Mouse (Mus musculus) heart, postnatal 25 days (tissue): ENCODE data around the gene Mettl25. TPM values are rescaled to one million over a fixed set of nuclear protein-coding genes. Genes with fewer than 3 reads are reported as not detected.

ENCODE experiments used
- DNase-seq: peaks from one replicate; pipeline ENCODE4 v3.0.0; 2022; ENCODE audit warnings: low spot score
- intact Hi-C: fragments of 180-260 bp; cut with DNase I; formaldehyde crosslinking; loops from one replicate; pipeline ENCODE4 v1.15.1; 2025
- total RNA-seq, 2 experiments: library from RNA; stranded (reverse); gene quantifications; 2 replicates each; pipeline ENCODE4 v1.2.3; 2021

Mettl25 gene
- total RNA-seq, 2 experiments from 2014 or later: 5.0 to 5.3 TPM

DNA sequence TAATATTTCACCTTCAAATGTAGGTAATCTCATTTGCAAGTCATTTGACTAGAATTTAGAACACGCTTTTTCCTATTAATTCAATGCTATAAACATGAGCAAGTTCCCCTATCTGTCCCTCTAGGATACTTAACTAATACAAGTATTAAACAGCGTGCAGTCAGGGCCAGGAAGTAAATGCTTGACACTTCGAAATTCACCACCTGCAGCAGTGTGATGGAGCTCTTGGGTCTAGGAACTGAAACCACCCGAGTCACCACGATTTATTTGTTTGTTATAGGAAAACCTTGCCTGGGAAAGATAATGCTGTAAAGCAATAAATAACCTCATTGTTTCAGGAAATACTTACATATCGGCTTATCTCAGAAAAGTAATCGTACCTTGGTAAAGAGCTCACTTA, 81.1 kb downstream of the Mettl25 start:
- intact Hi-C loops: no loop called here

GRCm38 (mm10) chr10:105753831-105754605, 87.2 kb downstream of the Mettl25 start:
- no peak for DNase-seq
- intact Hi-C loops: no loop called here

More for the DNA sequence above, 81.1 kb downstream of the Mettl25 start:
- DNase-seq: no peak

DNA sequence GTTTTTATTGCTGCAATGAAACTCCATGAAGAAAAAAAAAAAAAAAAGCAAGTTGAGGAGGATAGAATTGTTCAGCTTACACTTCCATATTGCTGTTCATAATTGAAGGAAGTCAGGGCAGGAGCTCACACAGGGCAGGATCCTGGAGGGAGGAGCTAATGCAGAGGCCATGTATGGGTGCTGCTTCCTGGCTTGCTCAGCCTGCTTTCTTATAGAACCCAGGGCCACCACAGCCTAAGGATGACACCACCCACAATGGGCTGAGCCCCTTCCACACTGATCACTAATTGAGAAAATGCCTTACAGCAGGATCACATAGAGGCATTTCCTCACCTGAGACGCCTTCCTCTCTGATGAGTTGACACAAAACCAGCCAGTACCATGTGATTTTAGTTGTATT, 95.2 kb downstream of the Mettl25 start:
- intact Hi-C loops: no loop called here

DNA sequence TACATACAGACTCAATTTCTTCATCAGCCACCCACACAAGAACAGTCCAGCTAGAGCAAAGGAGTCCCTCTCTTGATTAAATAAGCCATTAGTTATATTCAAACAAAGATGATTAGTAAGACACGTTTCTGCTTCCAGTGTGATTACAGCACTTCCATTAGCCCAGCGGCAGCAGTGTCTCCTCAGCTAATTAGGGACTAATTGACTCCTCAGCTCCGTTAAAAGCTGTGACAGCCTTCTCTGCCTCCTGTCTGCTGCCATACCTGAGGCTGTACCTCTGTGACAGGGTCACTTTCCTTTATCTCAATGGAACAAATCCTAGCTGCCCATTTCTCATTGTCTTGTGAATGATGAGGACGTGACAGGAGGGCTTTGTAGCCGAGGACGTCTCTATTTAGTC, 99.4 kb downstream of the Mettl25 start:
- no peak for DNase-seq
- intact Hi-C loops: no loop called here

More for the DNA sequence above, 95.2 kb downstream of the Mettl25 start:
- no peak for DNase-seq

- intact Hi-C loops: no loop called here
- DNase-seq: no peak
These were observed 102.2 kb downstream of the Mettl25 start for GRCm38 (mm10) chr10:105738942-105739341.

DNA sequence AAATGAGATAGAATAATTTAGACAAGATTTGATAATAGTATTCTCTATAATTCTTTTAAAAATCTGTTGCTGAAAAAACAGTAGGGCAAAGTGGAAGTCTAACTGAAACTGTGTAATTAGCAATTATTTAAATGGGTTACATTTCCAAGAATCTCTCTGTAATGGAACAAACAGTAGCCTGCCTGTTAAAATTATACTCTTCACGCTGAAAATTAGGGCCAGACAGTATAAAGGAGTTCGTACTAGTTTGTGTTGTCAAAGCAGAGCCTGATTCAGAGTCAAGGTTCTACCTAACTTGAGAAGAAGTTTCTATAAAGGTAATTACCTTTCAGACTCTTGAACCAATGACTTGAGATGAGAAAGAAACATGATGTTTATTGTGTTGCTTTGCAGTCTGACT, 113.4 kb downstream of the Mettl25 start:
- no peak for DNase-seq
- intact Hi-C loops: no loop called here

GRCm38 (mm10) chr10:105727353-105727752, 113.8 kb downstream of the Mettl25 start:
- intact Hi-C loops: no loop called here
- DNase-seq: no peak

- no peak for DNase-seq
- intact Hi-C loops: loop anchor here (10.0 kb wide), 1 partner anchor 1730 kb away; no protein-coding TSS in a partner anchor
These were observed 126.3 kb downstream of the Mettl25 start for GRCm38 (mm10) chr10:105714844-105715243.

GRCm38 (mm10) chr10:105714366-105714765, 126.8 kb downstream of the Mettl25 start:
- intact Hi-C loops: loop anchor here (10.0 kb wide), 1 partner anchor 1730 kb away; no protein-coding TSS in a partner anchor
- no peak for DNase-seq

DNA sequence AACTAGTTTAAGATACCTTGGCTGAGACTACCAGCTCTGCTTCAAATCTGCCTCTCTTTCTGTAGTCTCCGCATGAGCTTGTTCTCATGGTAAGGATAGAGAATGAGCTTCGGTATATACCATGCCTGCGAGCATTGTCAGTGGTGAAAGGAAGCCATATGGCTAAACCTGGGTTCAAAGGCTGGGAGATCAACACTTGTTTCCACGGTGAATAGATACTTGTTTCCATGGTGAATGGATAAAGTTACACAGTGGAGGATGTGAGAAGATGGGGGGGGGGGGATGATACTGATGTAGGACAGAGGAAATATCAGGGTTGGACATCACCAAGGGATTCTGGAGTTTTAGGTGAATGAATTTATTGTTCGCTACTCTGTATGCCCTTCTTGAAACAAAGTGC, 128.0 kb downstream of the Mettl25 start:
- DNase-seq: no peak
- intact Hi-C loops: loop anchor here (10.0 kb wide), 1 partner anchor 1728 kb away; no protein-coding TSS in a partner anchor

Other genes starting within 250 kb of the Mettl25 start
- gene Ccdc59, start 313 bp downstream of the Mettl25 start, total RNA-seq: 1 to 10 TPM; 9.1 to 9.7 TPM